ENCODE assay signal across 8 mouse cellular contexts in genomic region chr14:76533170-76533815, GRCm38 (mm10). TPM values are rescaled to one million over a fixed set of nuclear protein-coding genes. Genes with fewer than 3 reads are reported as not detected.
DNase-seq lines count a peak whose midpoint lies in the region; ATAC-seq and TF ChIP-seq lines count a peak whose summit lies in the region.

No protein-coding gene starts in this region.

- H3K9ac ChIP-seq in forebrain, embryonic 15.5 days (replicated peaks) = peak overlapping the region; percentile 34

- H3K4me2 ChIP-seq in forebrain, embryonic 15.5 days (replicated peaks) = peak overlapping the region; percentile 43

- H3K9me3 ChIP-seq in forebrain, embryonic 15.5 days = no peaks in the 10 kb centered on the region
- no peaks in the 10 kb centered on the region for H3K9me3 ChIP-seq in limb, embryonic 10.5 days (replicated peaks)

- H3K4me3 ChIP-seq in thymus, adult 2 months (ENCODE audit: control insufficient read depth, insufficient read depth, low read length) = peak overlapping the region; percentile 36
- peak overlapping the region; percentile 21; the same call in 1 of the 2 replicates for H3K4me3 ChIP-seq in forebrain, embryonic 15.5 days
- peak overlapping the region; percentile 30 for H3K4me3 ChIP-seq in limb, embryonic 10.5 days

- 53% methylated on average over 10 of the region's 10 CpGs for WGBS in thymus, adult 2 months
- 20% methylated on average over 10 of the region's 10 CpGs for WGBS in forebrain, embryonic 15.5 days
- WGBS in limb, embryonic 10.5 days = 10% methylated on average over 10 of the region's 10 CpGs

- no peak for DNase-seq in thymus, adult 2 months
- DNase-seq in thymus, adult 18-20 months = no peak
- peak; percentile 73 for DNase-seq in limb, embryonic 10.5 days (ENCODE audit: low spot score)
- peak; percentile 47 for DNase-seq in neural tube, embryonic 10.5 days (ENCODE audit: extremely low spot score, low spot score)
- DNase-seq in frontal cortex, postnatal 10 days (ENCODE audit: low spot score in 2 of 2) = no peak
- no peak for DNase-seq in lung, postnatal 10 days

- no peak for TF ChIP-seq CTCF in thymus, adult 2 months (IDR thresholded peaks at IDR 0.05; ENCODE audit: borderline replicate concordance, control insufficient read depth, extremely low read depth, insufficient read depth, low read length, poor library complexity)

- no peaks in the 10 kb centered on the region for H3K36me3 ChIP-seq in thymus, adult 2 months (ENCODE audit: control insufficient read depth, insufficient read depth, low read length)
- H3K36me3 ChIP-seq in forebrain, embryonic 15.5 days = no peaks in the 10 kb centered on the region
- no peaks in the 10 kb centered on the region for H3K36me3 ChIP-seq in limb, embryonic 10.5 days

- no peaks in the 10 kb centered on the region for H3K27me3 ChIP-seq in thymus, adult 2 months (ENCODE audit: control insufficient read depth, insufficient read depth, low read length)
- no peaks in the 10 kb centered on the region for H3K27me3 ChIP-seq in forebrain, embryonic 15.5 days
- no peaks in the 10 kb centered on the region for H3K27me3 ChIP-seq in limb, embryonic 10.5 days (ENCODE audit: low read depth, poor library complexity, severe bottlenecking)

- no peak overlapping the region for H3K27ac ChIP-seq in thymus, adult 2 months (ENCODE audit: control insufficient read depth, insufficient read depth, low read length)
- peak overlapping the region; percentile 58 for H3K27ac ChIP-seq in forebrain, embryonic 15.5 days (replicated peaks)
- peak overlapping the region; percentile 81 for H3K27ac ChIP-seq in limb, embryonic 10.5 days

- no peak for TF ChIP-seq POLR2A in thymus, adult 2 months (IDR thresholded peaks at IDR 0.05; ENCODE audit: control insufficient read depth, extremely low read depth, insufficient read depth, low read length, poor library complexity)

- peaks cover 9% of the 10 kb centered on the region for H3K4me1 ChIP-seq in thymus, adult 2 months (replicated peaks; ENCODE audit: control insufficient read depth, insufficient read depth, low read length)
- peaks cover 12% of the 10 kb centered on the region for H3K4me1 ChIP-seq in forebrain, embryonic 15.5 days
- peaks cover 78% of the 10 kb centered on the region for H3K4me1 ChIP-seq in limb, embryonic 10.5 days

- ATAC-seq in forebrain, embryonic 15.5 days (replicated peaks) = peak; percentile 36; the same call in 1 of the 2 replicates
- no peak for ATAC-seq in frontal cortex, adult (ENCODE audit: low TSS enrichment)

RNA-seq across cellular contexts. Expression of gene Serp2, which starts 23.4 kb away (rescaled TPM):
- 3.7 and 6.2 TPM in 2 replicates for polyA plus RNA-seq in thymus, adult 2 months (2012; rRNA removed)
- polyA plus RNA-seq in forebrain, embryonic 15.5 days (2015; fragmentation: Nextera tagmentation; extraction: Ambion mirVana) = 125 and 138 TPM in 2 replicates
- polyA plus RNA-seq in limb, embryonic 10.5 days (2016; fragmentation: Nextera tagmentation; extraction: Ambion mirVana) = 17.2 and 17.3 TPM in 2 replicates

Comparison
In these comparisons a context has a peak if more than half of its experiments do, and no peak if none do; other contexts are left out.
1. DNase-seq: peak in limb, embryonic 10.5 days (single experiment) and neural tube, embryonic 10.5 days (single experiment); none in thymus, adult 2 months (single experiment), thymus, adult 18-20 months (0 of 2), frontal cortex, postnatal 10 days (0 of 2) and lung, postnatal 10 days (single experiment).
2. Peak in every context shown above with its lines, with median percentiles within 50 percentile points of each other: H3K4me3 ChIP-seq.